Mouse (Mus musculus) T-helper 2 cell (primary cell): Measurements from ENCODE around the gene Perm1.

Experiments
- in situ Hi-C: fragments of 300-600 bp; cut with MboI, MseI; formaldehyde crosslinking; loops from one replicate; pipeline ENCODE4 v1.15.1; 2025; ENCODE audit warnings: high pct_unique_total_duplicates

The Perm1 gene

GRCm38 (mm10) chr4:156200623-156201475, 14.8 kb upstream of the Perm1 start, which contains the start of gene Isg15:
TSS of gene Isg15 (minus strand) at chr4:156200818.
- in situ Hi-C loops = no loop called here

- in situ Hi-C loops = no loop called here
These were observed 13.2 kb upstream of the Perm1 start for GRCm38 (mm10) chr4:156202462-156202893.

- in situ Hi-C loops = no loop called here
These were observed 12.7 kb upstream of the Perm1 start, which contains the start of gene AW011738 for GRCm38 (mm10) chr4:156203001-156203412. TSS of gene AW011738 (plus strand) at chr4:156203304.

- in situ Hi-C loops = no loop called here
These were observed 12.1 kb upstream of the Perm1 start for GRCm38 (mm10) chr4:156203413-156204131.

GRCm38 (mm10) chr4:156208872-156209271, 6.8 kb upstream of the Perm1 start:
- in situ Hi-C loops = no loop called here

GRCm38 (mm10) chr4:156209963-156210635, 5.6 kb upstream of the Perm1 start:
- in situ Hi-C loops = no loop called here

GRCm38 (mm10) chr4:156213134-156213533, 2.5 kb upstream of the Perm1 start:
- in situ Hi-C loops = no loop called here

- in situ Hi-C loops = no loop called here
These were observed 528 bp downstream of the Perm1 start for GRCm38 (mm10) chr4:156216196-156216595.

GRCm38 (mm10) chr4:156217022-156217669, 1.5 kb downstream of the Perm1 start:
- in situ Hi-C loops = no loop called here

- in situ Hi-C loops = no loop called here
These were observed 2.2 kb downstream of the Perm1 start for GRCm38 (mm10) chr4:156217838-156218237.

- in situ Hi-C loops = loop anchor here (10.0 kb wide), 2 partner anchors 55 to 315 kb away; no protein-coding TSS in a partner anchor
These were observed 4.3 kb downstream of the Perm1 start for GRCm38 (mm10) chr4:156219936-156220335.

GRCm38 (mm10) chr4:156224276-156224675, 8.6 kb downstream of the Perm1 start:
- in situ Hi-C loops = loop anchor here (10.0 kb wide), 2 partner anchors 59 to 319 kb away; no protein-coding TSS in a partner anchor

GRCm38 (mm10) chr4:156227752-156228392, 12.2 kb downstream of the Perm1 start:
- in situ Hi-C loops = loop anchor here (5.0 to 10.0 kb wide), 3 partner anchors 63 to 323 kb away; no protein-coding TSS in a partner anchor

- in situ Hi-C loops = loop anchor here (5.0 to 10.0 kb wide), 3 partner anchors 64 to 324 kb away; no protein-coding TSS in a partner anchor
These were observed 12.8 kb downstream of the Perm1 start for GRCm38 (mm10) chr4:156228393-156229024.

- in situ Hi-C loops = no loop called here
These were observed 18.4 kb downstream of the Perm1 start for GRCm38 (mm10) chr4:156234021-156234501.

GRCm38 (mm10) chr4:156234701-156235213, 19.1 kb downstream of the Perm1 start, which contains the start of gene Plekhn1:
TSS of gene Plekhn1 (minus strand) at chr4:156234857.
- in situ Hi-C loops = no loop called here

- in situ Hi-C loops = no loop called here
These were observed 19.7 kb downstream of the Perm1 start for GRCm38 (mm10) chr4:156235360-156235770.

- in situ Hi-C loops = no loop called here
These were observed 20.3 kb downstream of the Perm1 start, which contains the start of gene Noc2l for GRCm38 (mm10) chr4:156235808-156236533. TSS of gene Noc2l (plus strand) at chr4:156236010.
